Mouse (Mus musculus) thymus, adult 2 months (tissue): Measurements from ENCODE around the gene Stim1. TPM values are rescaled to one million over a fixed set of nuclear protein-coding genes. Genes with fewer than 3 reads are reported as not detected.

Experiments used
- DNase-seq: peaks from one replicate; pipeline ENCODE4 v3.0.0; 2021
- H3K27ac ChIP-seq: fragments of 200-500 bp; 2 replicates; pipeline ENCODE4 v1.5.1; 2012; ENCODE audit warnings: low read length, control low read depth; ENCODE audit not compliant: control insufficient read depth, insufficient read depth
- H3K27me3 ChIP-seq: fragments of 200-500 bp; 2 replicates; pipeline ENCODE4 v1.6.1; 2012; ENCODE audit warnings: mild to moderate bottlenecking, low read length, moderate library complexity, mixed read lengths; ENCODE audit not compliant: control insufficient read depth, insufficient read depth
- H3K36me3 ChIP-seq: fragments of 200-500 bp; 2 replicates; pipeline ENCODE4 v1.6.1; 2012; ENCODE audit warnings: mild to moderate bottlenecking, low read length, moderate library complexity; ENCODE audit not compliant: control insufficient read depth, insufficient read depth
- H3K4me1 ChIP-seq: fragments of 200-500 bp; replicated peaks from 2 replicates; pipeline ENCODE4 v1.6.1; 2012; ENCODE audit warnings: low read length; ENCODE audit not compliant: control insufficient read depth, insufficient read depth
- H3K4me3 ChIP-seq: fragments of 200-500 bp; 2 replicates; pipeline ENCODE4 v1.5.1; 2012; ENCODE audit warnings: mild to moderate bottlenecking, low read length, control low read depth, moderate library complexity; ENCODE audit not compliant: control insufficient read depth, insufficient read depth
- CTCF ChIP-seq: fragments of 200-500 bp; IDR thresholded peaks from 2 replicates; pipeline ENCODE4 v1.5.1; 2012; ENCODE audit warnings: mild to moderate bottlenecking, control low read depth, low read length, moderate library complexity, borderline replicate concordance; ENCODE audit not compliant: control insufficient read depth, poor library complexity, insufficient read depth; ENCODE audit errors: extremely low read depth
- POLR2A ChIP-seq: fragments of 200-500 bp; IDR thresholded peaks from 2 replicates; pipeline ENCODE4 v1.6.1; 2012; ENCODE audit warnings: mild to moderate bottlenecking, low read length, control low read depth, moderate library complexity; ENCODE audit not compliant: control insufficient read depth, poor library complexity, insufficient read depth; ENCODE audit errors: extremely low read depth
- WGBS: fragments of 180-500 bp; shearing (Covaris S2); methylation state at CpG from one replicate; pipeline ENCODE4 v1.1.7; 2018; 5-methylcytosine and 5-hydroxymethylcytosine counted together
- polyA plus RNA-seq: library from polyadenylated mRNA; depleted of rRNA; stranded (reverse); fragments of >200 nt; gene quantifications from 2 replicates; pipeline ENCODE4 v1.2.3, GENCODE M21; 2012

Stim1 gene
- polyA plus RNA-seq, 1 experiment, result 98.6 TPM

GRCm38 (mm10) chr7:102242917-102243316 lies 24.7 kb upstream of the Stim1 start:
- Histone ChIP-seq H3K4me1 (peaks cover 41% of the 10 kb centered on the region), H3K36me3 (peaks cover 41% of the 10 kb centered on the region), H3K4me3 (no peak overlapping the region), H3K27me3 (no peaks in the 10 kb centered on the region), H3K27ac (no peak overlapping the region)
- 91% methylated on average over 3 of the region's 3 CpGs for WGBS
- no peak for TF ChIP-seq POLR2A
- DNase-seq, result no peak

GRCm38 (mm10) chr7:102243870-102244269 lies 23.7 kb upstream of the Stim1 start:
- 40% methylated on average over 2 of the region's 2 CpGs for WGBS
- Histone ChIP-seq H3K27ac (peak overlapping the region; percentile 32; the same call in 1 of the 2 replicates), H3K4me1 (peaks cover 48% of the 10 kb centered on the region), H3K27me3 (no peaks in the 10 kb centered on the region), H3K4me3 (no peak overlapping the region), H3K36me3 (peaks cover 31% of the 10 kb centered on the region)
- TF ChIP-seq POLR2A (no peak), CTCF (no peak)
- DNase-seq, result peak; percentile 29

- TF ChIP-seq POLR2A, result no peak
- Histone ChIP-seq H3K27ac (no peak overlapping the region), H3K4me1 (peaks cover 48% of the 10 kb centered on the region), H3K27me3 (no peaks in the 10 kb centered on the region), H3K36me3 (peaks cover 20% of the 10 kb centered on the region), H3K4me3 (no peak overlapping the region)
- 77% methylated on average over 3 of the region's 3 CpGs for WGBS
- no peak for DNase-seq
Measured at GRCm38 (mm10) chr7:102244782-102245535, 22.6 kb upstream of the Stim1 start.

DNA sequence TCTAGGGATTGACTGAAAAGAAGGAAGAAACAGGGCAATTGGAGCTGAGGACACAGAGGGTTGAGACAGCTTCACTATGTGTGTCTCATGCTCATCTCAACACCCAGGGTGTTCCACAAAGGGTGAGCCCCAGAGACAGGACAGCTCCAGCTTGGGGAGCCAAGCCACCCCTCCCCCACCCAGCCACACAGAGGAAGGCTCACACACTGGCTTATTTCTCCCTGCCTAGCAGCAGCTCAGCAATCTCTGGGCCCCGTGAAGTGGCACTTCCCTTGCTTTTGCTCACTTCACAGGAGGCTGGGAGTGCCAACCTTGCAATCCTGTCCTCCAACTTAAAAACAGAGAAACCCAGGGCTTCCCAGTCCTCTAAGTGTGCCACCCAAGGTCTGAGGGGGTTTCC lies 21.8 kb upstream of the Stim1 start:
- TF ChIP-seq POLR2A (no peak), CTCF (no peak)
- Histone ChIP-seq H3K27me3 (no peaks in the 10 kb centered on the region), H3K27ac (peak overlapping the region; percentile 14; the same call in 1 of the 2 replicates), H3K4me3 (no peak overlapping the region), H3K36me3 (peaks cover 13% of the 10 kb centered on the region), H3K4me1 (peaks cover 48% of the 10 kb centered on the region)
- 0% methylated on average over 1 of the region's 1 CpGs for WGBS
- peak; percentile 36 for DNase-seq

DNA sequence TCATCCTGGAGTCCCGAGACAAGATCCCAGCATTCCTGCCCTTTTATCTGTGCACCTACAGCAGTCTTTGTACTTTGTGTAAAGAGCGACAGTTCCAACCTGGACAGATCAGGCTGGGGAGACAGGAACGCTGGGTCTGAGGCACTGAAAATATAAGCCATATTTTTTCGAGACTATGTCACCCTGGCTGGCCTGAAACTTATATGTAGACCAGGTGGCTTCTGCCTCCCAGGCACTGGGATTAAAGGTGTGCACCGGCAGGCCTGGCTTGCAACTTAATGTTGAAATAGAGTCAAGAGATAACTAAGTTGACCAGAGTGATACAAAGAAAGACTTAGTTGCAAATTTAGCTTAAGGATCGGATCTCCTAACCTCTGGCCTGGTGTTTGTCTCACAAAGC lies 21.3 kb upstream of the Stim1 start:
- 52% methylated on average over 6 of the region's 6 CpGs for WGBS
- TF ChIP-seq POLR2A (no peak), CTCF (no peak)
- Histone ChIP-seq H3K4me3 (no peak overlapping the region), H3K36me3 (peaks cover 8% of the 10 kb centered on the region; the same call in 1 of the 2 replicates), H3K4me1 (peaks cover 49% of the 10 kb centered on the region), H3K27me3 (no peaks in the 10 kb centered on the region), H3K27ac (no peak overlapping the region)
- DNase-seq, result no peak

DNA sequence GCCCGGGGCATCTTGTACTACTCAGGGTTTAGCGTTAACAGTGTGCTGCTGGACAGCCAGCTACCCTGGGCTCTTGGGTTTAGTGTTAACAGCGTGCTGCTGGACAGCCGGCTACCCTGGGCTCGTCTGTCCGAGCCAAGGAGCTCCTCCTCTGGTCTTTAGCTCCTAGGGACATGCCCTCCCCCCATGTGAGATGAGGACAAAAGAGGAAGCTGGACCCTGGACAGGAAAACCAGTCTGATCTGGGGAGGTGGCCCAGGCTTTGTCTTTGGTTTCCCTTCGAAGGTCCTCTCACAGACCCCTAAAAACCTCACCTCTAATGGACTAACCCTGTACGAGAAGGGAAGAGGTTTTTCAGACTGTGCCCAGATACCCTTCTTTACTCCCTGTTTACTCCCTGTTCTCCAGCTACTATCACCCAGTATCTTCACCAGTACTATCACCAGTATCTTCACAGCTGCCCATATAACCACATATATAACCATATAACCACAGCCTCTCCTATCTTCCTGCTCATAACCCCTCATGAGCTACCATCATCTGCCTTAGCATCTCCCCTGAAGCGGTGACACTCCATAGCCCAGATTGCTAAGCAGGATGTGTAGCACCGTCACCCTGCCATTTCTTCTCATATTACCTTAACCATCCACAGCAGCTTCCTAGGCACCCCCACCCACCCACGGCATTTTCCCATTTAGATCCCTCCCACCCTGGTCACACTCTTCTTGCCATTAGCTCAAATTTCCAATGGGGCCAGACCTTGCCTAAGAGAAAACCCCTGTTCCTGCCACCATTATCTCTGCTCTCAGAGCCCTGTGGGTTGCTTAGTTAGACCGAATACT lies 20.4 kb upstream of the Stim1 start:
- no peak for DNase-seq
- WGBS, result 28% methylated on average over 12 of the region's 12 CpGs
- no peak for TF ChIP-seq CTCF
- TF ChIP-seq POLR2A, result no peak
- no peaks in the 10 kb centered on the region for H3K27me3 ChIP-seq
- peaks cover 8% of the 10 kb centered on the region; the same call in 1 of the 2 replicates for H3K36me3 ChIP-seq
- H3K4me1 ChIP-seq, result peaks cover 49% of the 10 kb centered on the region
- no peak overlapping the region for H3K27ac ChIP-seq
- peak overlapping the region; percentile 6; the same call in 1 of the 2 replicates for H3K4me3 ChIP-seq
